Mouse (Mus musculus) hindbrain, embryonic 14.5 days (tissue): Measurements from ENCODE around the gene Ang6. TPM values are rescaled to one million over a fixed set of nuclear protein-coding genes. Genes with fewer than 3 reads are reported as not detected.
"Not testable (repeated sequence)": the region's sequence is repeated elsewhere in the genome, so short reads cannot be mapped to it uniquely, and the experiment has no call there.

Experiments
- ATAC-seq: fragments of 200-750 bp; cut with Nextera tagmentation; 2 replicates; pipeline ENCODE4 v1.8.0; 2017; ENCODE audit warnings: moderate number of reproducible peaks, mild to moderate bottlenecking, moderate TSS enrichment, moderate library complexity; ENCODE audit not compliant: low FRiP score
- DNase-seq: peaks from one replicate; pipeline ENCODE4 v3.0.0-alpha.2; 2015; ENCODE audit warnings: low spot score
- H3K27ac ChIP-seq: fragments of 300-500 bp; sonication (generic); 2 replicates; pipeline ENCODE4 v1.5.1; 2014; ENCODE audit warnings: mild to moderate bottlenecking, moderate library complexity
- H3K27me3 ChIP-seq: fragments of 300-500 bp; sonication (generic); 2 replicates; pipeline ENCODE4 v1.6.1; 2014; ENCODE audit warnings: mild to moderate bottlenecking, low read length, mixed read lengths; ENCODE audit not compliant: control insufficient read depth, insufficient read depth
- H3K36me3 ChIP-seq: fragments of 300-500 bp; sonication (generic); replicated peaks from 2 replicates; pipeline ENCODE4 v1.6.1; 2014; ENCODE audit not compliant: control insufficient read depth, insufficient read depth
- H3K4me1 ChIP-seq: fragments of 300-500 bp; sonication (generic); replicated peaks from 2 replicates; pipeline ENCODE4 v1.6.1; 2014; ENCODE audit warnings: antibody characterized with exemption, low read length, mixed read lengths; ENCODE audit not compliant: control insufficient read depth, insufficient read depth
- H3K4me2 ChIP-seq: fragments of 300-500 bp; sonication (generic); replicated peaks from 2 replicates; pipeline ENCODE4 v1.6.1; 2014; ENCODE audit warnings: mild to moderate bottlenecking, moderate library complexity
- H3K4me3 ChIP-seq: fragments of 300-500 bp; sonication (generic); replicated peaks from 2 replicates; pipeline ENCODE4 v1.5.1; 2014; ENCODE audit warnings: mild to moderate bottlenecking, low read length
- H3K9ac ChIP-seq: fragments of 300-500 bp; sonication (generic); 2 replicates; pipeline ENCODE4 v1.6.1; 2014
- H3K9me3 ChIP-seq: fragments of 300-500 bp; sonication (generic); 2 replicates; pipeline ENCODE4 v1.6.1; 2016; ENCODE audit warnings: low read length; ENCODE audit not compliant: control insufficient read depth
- WGBS: fragments of 180-500 bp; shearing (Covaris S2); extraction: QIAGEN DNeasy Blood & Tissue Kit; methylation state at CpG from one replicate; pipeline ENCODE4 v1.1.7; 2014; 5-methylcytosine and 5-hydroxymethylcytosine counted together
- polyA plus RNA-seq: library from polyadenylated mRNA; unstranded; fragments of >200 nt; fragmentation: Nextera tagmentation; extraction: Ambion mirVana; gene quantifications from 2 replicates; pipeline ENCODE4 v1.2.1, GENCODE M21; 2014

The Ang6 gene
- not detected in 2 replicates for polyA plus RNA-seq

- Histone ChIP-seq H3K27me3 (no peaks in the 10 kb centered on the region), H3K4me1 (no peaks in the 10 kb centered on the region), H3K4me2 (no peak within 1 kb of the TSS), H3K9ac (no peak within 1 kb of the TSS), H3K4me3 (no peak within 1 kb of the TSS), H3K9me3 (no peaks in the 10 kb centered on the region), H3K27ac (no peak within 1 kb of the TSS), H3K36me3 (no peaks in the 10 kb centered on the region)
- no peak for DNase-seq
- no peak for ATAC-seq
- 87% methylated on average over 1 of the region's 1 CpGs for WGBS
Observed at GRCm38 (mm10) chr14:44002169-44002568, at the start of gene Ang6. Gene Ang6 (minus strand): TSS chr14:44002269.

GRCm38 (mm10) chr14:44046567-44046966 lies 44.5 kb upstream of the Ang6 start:
- not testable (repeated sequence) for H3K36me3 ChIP-seq, H3K4me1 ChIP-seq, H3K27me3 ChIP-seq, ATAC-seq, H3K4me2 ChIP-seq, H3K4me3 ChIP-seq, H3K9ac ChIP-seq, H3K9me3 ChIP-seq, H3K27ac ChIP-seq, DNase-seq
- WGBS, result 90% methylated on average over 2 of the region's 2 CpGs

- WGBS, result 81% methylated on average over 1 of the region's 3 CpGs
- H3K27ac ChIP-seq, H3K36me3 ChIP-seq, H3K4me1 ChIP-seq, ATAC-seq, H3K9ac ChIP-seq, H3K4me3 ChIP-seq, H3K27me3 ChIP-seq, H3K9me3 ChIP-seq, DNase-seq, H3K4me2 ChIP-seq: not testable (repeated sequence)
Observed at GRCm38 (mm10) chr14:44031828-44032227, 29.8 kb upstream of the Ang6 start.

- H3K9ac ChIP-seq, H3K4me1 ChIP-seq, H3K27ac ChIP-seq, H3K9me3 ChIP-seq, ATAC-seq, H3K27me3 ChIP-seq, H3K4me3 ChIP-seq, H3K36me3 ChIP-seq, H3K4me2 ChIP-seq, DNase-seq: not testable (repeated sequence)
- 70% methylated on average over 2 of the region's 2 CpGs for WGBS
Observed at GRCm38 (mm10) chr14:44009686-44010085, 7.6 kb upstream of the Ang6 start.

- not testable (repeated sequence) for H3K36me3 ChIP-seq, H3K27me3 ChIP-seq, H3K4me2 ChIP-seq, H3K27ac ChIP-seq, ATAC-seq, H3K4me3 ChIP-seq, H3K9ac ChIP-seq, H3K4me1 ChIP-seq, H3K9me3 ChIP-seq, DNase-seq
- WGBS, result no CpG with 5 or more reads among the region's 1 CpGs
Observed at GRCm38 (mm10) chr14:44008021-44008420, 6.0 kb upstream of the Ang6 start.

GRCm38 (mm10) chr14:44001600-44001999 lies 469 bp downstream of the Ang6 start:
- no peaks in the 10 kb centered on the region for H3K4me1 ChIP-seq
- no peaks in the 10 kb centered on the region for H3K36me3 ChIP-seq
- H3K27me3 ChIP-seq, result no peaks in the 10 kb centered on the region
- 96% methylated on average over 3 of the region's 3 CpGs for WGBS
- ATAC-seq (no peak), DNase-seq (no peak)
- H3K27ac ChIP-seq, result no peak overlapping the region
- H3K4me2 ChIP-seq, result no peak overlapping the region
- no peak overlapping the region for H3K4me3 ChIP-seq
- H3K9me3 ChIP-seq, result no peaks in the 10 kb centered on the region
- H3K9ac ChIP-seq, result no peak overlapping the region

- not testable (repeated sequence) for H3K9ac ChIP-seq, H3K9me3 ChIP-seq, ATAC-seq, H3K4me3 ChIP-seq, H3K4me1 ChIP-seq, DNase-seq, H3K4me2 ChIP-seq, H3K27ac ChIP-seq, H3K36me3 ChIP-seq, H3K27me3 ChIP-seq
- WGBS, result 86% methylated on average over 2 of the region's 2 CpGs
Observed at GRCm38 (mm10) chr14:43998455-43999000, 3.5 kb downstream of the Ang6 start.

- H3K4me1 ChIP-seq, H3K27me3 ChIP-seq, H3K4me3 ChIP-seq, H3K9me3 ChIP-seq, H3K27ac ChIP-seq, H3K4me2 ChIP-seq, H3K9ac ChIP-seq, H3K36me3 ChIP-seq, ATAC-seq: not testable (repeated sequence)
- WGBS, result 19% methylated on average over 5 of the region's 5 CpGs
- DNase-seq, result peak; percentile 47
Observed at GRCm38 (mm10) chr14:43987404-43987803, 14.7 kb downstream of the Ang6 start.

GRCm38 (mm10) chr14:43986147-43986546 lies 15.9 kb downstream of the Ang6 start:
- DNase-seq (no peak), ATAC-seq (no peak)
- H3K4me1 ChIP-seq, result no peaks in the 10 kb centered on the region
- no peaks in the 10 kb centered on the region for H3K27me3 ChIP-seq
- H3K27ac ChIP-seq, result no peak overlapping the region
- H3K9me3 ChIP-seq, result no peaks in the 10 kb centered on the region
- H3K9ac ChIP-seq, result no peak overlapping the region
- H3K4me2 ChIP-seq, result no peak overlapping the region
- no peak overlapping the region for H3K4me3 ChIP-seq
- 79% methylated on average over 2 of the region's 2 CpGs for WGBS
- no peaks in the 10 kb centered on the region for H3K36me3 ChIP-seq

GRCm38 (mm10) chr14:43983897-43984296 lies 18.2 kb downstream of the Ang6 start:
- Histone ChIP-seq H3K27me3 (no peaks in the 10 kb centered on the region), H3K4me1 (no peaks in the 10 kb centered on the region), H3K27ac (no peak overlapping the region), H3K36me3 (no peaks in the 10 kb centered on the region), H3K9ac (no peak overlapping the region), H3K4me2 (no peak overlapping the region), H3K9me3 (no peaks in the 10 kb centered on the region), H3K4me3 (no peak overlapping the region)
- peak; percentile 63 for DNase-seq
- peak; percentile 75 for ATAC-seq
- 0% methylated on average over 3 of the region's 4 CpGs for WGBS
